Mouse (Mus musculus) Patski (cell line): Measurements from ENCODE around the gene Gm9833. TPM values are rescaled to one million over a fixed set of nuclear protein-coding genes. Genes with fewer than 3 reads are reported as not detected.
"Not testable (repeated sequence)": the region's sequence is repeated elsewhere in the genome, so short reads cannot be mapped to it uniquely, and the experiment has no call there.

Experiments
- ATAC-seq: fragments of 100-300 bp; one replicate; pipeline ENCODE4 v1.8.0; 2021
- CTCF ChIA-PET: fragments of 350-600 bp; sonication (Branson Sonifier 250); formaldehyde crosslinking; loops from one replicate; lab custom pipeline; 2022; ENCODE audit warnings: inconsistent platforms; lab: Charles Lee
- POLR2A ChIA-PET: fragments of 350-600 bp; sonication (Branson Sonifier 250); formaldehyde crosslinking; loops from one replicate; lab custom pipeline; 2022; ENCODE audit warnings: antibody characterized with exemption, inconsistent platforms; lab: Charles Lee
- DNase-seq: peaks from one replicate; pipeline ENCODE4 v3.0.0-alpha.2; 2011; ENCODE audit warnings: low read depth, low spot score
- H3K27me3 ChIP-seq: fragments of 371-371 bp; one replicate; pipeline ENCODE4 v1.5.1; 2021
- CTCF ChIP-seq: fragments of 100-300 bp; IDR thresholded peaks from one replicate; pipeline ENCODE4 v1.5.1; 2021
- in situ Hi-C: fragments of 300-500 bp; cut with MboI; formaldehyde crosslinking; loops from 3 replicates; pipeline ENCODE4 v1.11.1; 2018; ENCODE audit warnings: low pct_unique_long_range_greater_than_20kb, mixed read lengths
- polyA plus RNA-seq: library from polyadenylated mRNA; unstranded; gene quantifications from one replicate; pipeline ENCODE4 v1.2.3, GENCODE M21; 2021

Gene Gm9833
- 15.3 TPM for polyA plus RNA-seq

GRCm38 (mm10) chr3:10087994-10088393, at the start of gene Gm9833:
Gene Gm9833, plus strand, starts transcription at chr3:10088110.
- H3K27me3 ChIP-seq, DNase-seq, in situ Hi-C loops, CTCF ChIA-PET, ATAC-seq, POLR2A ChIA-PET: not testable (repeated sequence)

- no peaks in the 10 kb centered on the region for H3K27me3 ChIP-seq
- TF ChIP-seq CTCF, result no peak
- DNase-seq (peak; percentile 22), ATAC-seq (peak; percentile 91)
- CTCF ChIA-PET, result interaction anchor here (3.3 kb wide), 1 partner anchor 11 kb away, joined by 11 read pairs; no protein-coding TSS in a partner anchor
- POLR2A ChIA-PET, result no interaction called here
- in situ Hi-C loops, result no loop called here
Measured at GRCm38 (mm10) chr3:10070070-10070469, 17.8 kb upstream of the Gm9833 start.

- ATAC-seq, result no peak
- in situ Hi-C loops, result no loop called here
- DNase-seq, result no peak
- H3K27me3 ChIP-seq, result peaks cover 9% of the 10 kb centered on the region
- no peak for TF ChIP-seq CTCF
- POLR2A ChIA-PET, result interaction anchor here (0.7 kb wide), 1 partner anchor 21 kb away, joined by 3 read pairs; no protein-coding TSS in a partner anchor
- CTCF ChIA-PET, result interaction anchor here (1.2 to 1.4 kb wide), 2 partner anchors 9 to 165 kb away, joined by 3 to 4 read pairs; no protein-coding TSS in a partner anchor
Measured at GRCm38 (mm10) chr3:10075826-10076225, 12.1 kb upstream of the Gm9833 start.

- no peak for ATAC-seq
- in situ Hi-C loops, result no loop called here
Measured at GRCm38 (mm10) chr3:10077096-10077841, 10.6 kb upstream of the Gm9833 start.

GRCm38 (mm10) chr3:10078113-10078512, 9.8 kb upstream of the Gm9833 start:
- no peak for TF ChIP-seq CTCF
- no peak for DNase-seq
- ChIA-PET CTCF (interaction anchor here (1.6 to 1.9 kb wide), 3 partner anchors 11 to 26 kb away, joined by 3 to 6 read pairs (median 4); no protein-coding TSS in a partner anchor), POLR2A (no interaction called here)
- H3K27me3 ChIP-seq, result peaks cover 9% of the 10 kb centered on the region
- in situ Hi-C loops, result no loop called here
- ATAC-seq, result no peak

More at GRCm38 (mm10) chr3:10077096-10077841, 10.6 kb upstream of the Gm9833 start:
- peaks cover 9% of the 10 kb centered on the region for H3K27me3 ChIP-seq
- POLR2A ChIA-PET, result no interaction called here
- DNase-seq, result no peak
- no peak for TF ChIP-seq CTCF
- CTCF ChIA-PET, result interaction anchor here (1.0 to 1.9 kb wide), 4 partner anchors 10 to 44 kb away, joined by 3 to 6 read pairs (median 4); no protein-coding TSS in a partner anchor

- DNase-seq, result no peak
- ChIA-PET CTCF (interaction anchor here (1.1 to 1.6 kb wide), 2 partner anchors 12 to 24 kb away, joined by 3 to 9 read pairs; no protein-coding TSS in a partner anchor), POLR2A (no interaction called here)
- in situ Hi-C loops, result no loop called here
- H3K27me3 ChIP-seq, result peaks cover 6% of the 10 kb centered on the region
- no peak for TF ChIP-seq CTCF
- no peak for ATAC-seq
Measured at GRCm38 (mm10) chr3:10081336-10081735, 6.6 kb upstream of the Gm9833 start.

- no peak for TF ChIP-seq CTCF
- POLR2A ChIA-PET, result interaction anchor here (0.7 kb wide), 1 partner anchor 534 kb away, joined by 4 read pairs; no protein-coding TSS in a partner anchor
- ATAC-seq, result no peak
- peaks cover 6% of the 10 kb centered on the region for H3K27me3 ChIP-seq
- no peak for DNase-seq
- CTCF ChIA-PET, result interaction anchor here (0.7 to 1.6 kb wide), 3 partner anchors 11 to 165 kb away, joined by 3 to 9 read pairs (median 3); no protein-coding TSS in a partner anchor
- in situ Hi-C loops, result no loop called here
Measured at GRCm38 (mm10) chr3:10081911-10082541, 5.9 kb upstream of the Gm9833 start.

- ATAC-seq (peak; percentile 58), DNase-seq (no peak)
- CTCF ChIA-PET, result interaction anchor here (0.7 to 1.6 kb wide), 3 partner anchors 11 to 164 kb away, joined by 3 to 9 read pairs (median 3); no protein-coding TSS in a partner anchor
- no peak for TF ChIP-seq CTCF
- in situ Hi-C loops, result no loop called here
- peaks cover 6% of the 10 kb centered on the region for H3K27me3 ChIP-seq
- POLR2A ChIA-PET, result no interaction called here
Measured at GRCm38 (mm10) chr3:10082545-10083062, 5.3 kb upstream of the Gm9833 start.

- POLR2A ChIA-PET, result interaction anchor here (0.6 kb wide), 1 partner anchor 146 kb away, joined by 3 read pairs; no protein-coding TSS in a partner anchor
- DNase-seq, result no peak
- in situ Hi-C loops, result no loop called here
- H3K27me3 ChIP-seq, result no peaks in the 10 kb centered on the region
- ATAC-seq, result no peak
- CTCF ChIA-PET, result interaction anchor here (1.4 to 1.8 kb wide), 2 partner anchors 13 to 74 kb away, joined by 4 read pairs; no protein-coding TSS in a partner anchor
- no peak for TF ChIP-seq CTCF
Measured at GRCm38 (mm10) chr3:10084102-10084501, 3.8 kb upstream of the Gm9833 start.
